Mouse (Mus musculus) left cerebral cortex, postnatal 25 days (tissue): ENCODE results near the gene Atg4a-ps. TPM values are rescaled to one million over a fixed set of nuclear protein-coding genes. Genes with fewer than 3 reads are reported as not detected.

Source experiments
- microRNA-seq, 2 experiments: library from miRNA; unstranded; fragments of <30 nt; microRNA quantifications; one replicate each; pipeline ENCODE4 v1.2.0; 2022
- total RNA-seq, 2 experiments: library from RNA; stranded (reverse); gene quantifications; 2 replicates each; pipeline ENCODE4 v1.2.3; 2021

Atg4a-ps gene
- total RNA-seq, 2 experiments from 2014 or later = 1.0 TPM; not detected in 1

Small RNA genes within 50 kb of the gene (microRNA-seq; reads per million reads assigned to microRNA genes)
- gene Gm25325 = 0 reads per million in 2 experiments

Other genes starting within 250 kb of the Atg4a-ps start
- gene Syt6, start 70.8 kb downstream of the Atg4a-ps start, total RNA-seq = 10 to 100 TPM; 10.4 to 22.6 TPM
- gene Olfml3, start 91.9 kb upstream of the Atg4a-ps start, total RNA-seq = 10 to 100 TPM; 14.4 to 15.2 TPM
- gene Gm10964, start 93.3 kb upstream of the Atg4a-ps start, total RNA-seq = not detected
- gene Hipk1, start 145.5 kb upstream of the Atg4a-ps start, total RNA-seq = 100 to 1,000 TPM; 110 to 113 TPM
- 1 to 10 TPM; 5.9 to 7.7 TPM for gene Dclre1b, start 163.4 kb upstream of the Atg4a-ps start, total RNA-seq
- gene Ap4b1, start 163.5 kb upstream of the Atg4a-ps start, total RNA-seq = 10 to 100 TPM; 14.1 to 16.1 TPM
- under 1 TPM; 0.16 to 0.32 TPM for gene Gm43064, start 163.5 kb upstream of the Atg4a-ps start, total RNA-seq
- gene Bcl2l15, start 186.5 kb upstream of the Atg4a-ps start, total RNA-seq = under 1 TPM; 0.78 TPM
- gene Ptpn22, start 213.7 kb upstream of the Atg4a-ps start, total RNA-seq = 1 to 10 TPM; 1.2 to 1.7 TPM